Mouse (Mus musculus) megakaryocyte, embryonic 14.5 days (primary cell): ENCODE measurements around the gene Ly6g6c.

ENCODE experiments used
- FLI1 ChIP-seq: IDR thresholded peaks from 2 replicates; pipeline ENCODE4 v1.6.1; 2012; ENCODE audit warnings: low read length, inconsistent platforms, mixed read lengths
- GATA1 ChIP-seq: IDR thresholded peaks from 3 replicates; pipeline ENCODE4 v1.6.1; 2012; ENCODE audit warnings: mixed read lengths, low read length, inconsistent platforms, borderline replicate concordance

DNA sequence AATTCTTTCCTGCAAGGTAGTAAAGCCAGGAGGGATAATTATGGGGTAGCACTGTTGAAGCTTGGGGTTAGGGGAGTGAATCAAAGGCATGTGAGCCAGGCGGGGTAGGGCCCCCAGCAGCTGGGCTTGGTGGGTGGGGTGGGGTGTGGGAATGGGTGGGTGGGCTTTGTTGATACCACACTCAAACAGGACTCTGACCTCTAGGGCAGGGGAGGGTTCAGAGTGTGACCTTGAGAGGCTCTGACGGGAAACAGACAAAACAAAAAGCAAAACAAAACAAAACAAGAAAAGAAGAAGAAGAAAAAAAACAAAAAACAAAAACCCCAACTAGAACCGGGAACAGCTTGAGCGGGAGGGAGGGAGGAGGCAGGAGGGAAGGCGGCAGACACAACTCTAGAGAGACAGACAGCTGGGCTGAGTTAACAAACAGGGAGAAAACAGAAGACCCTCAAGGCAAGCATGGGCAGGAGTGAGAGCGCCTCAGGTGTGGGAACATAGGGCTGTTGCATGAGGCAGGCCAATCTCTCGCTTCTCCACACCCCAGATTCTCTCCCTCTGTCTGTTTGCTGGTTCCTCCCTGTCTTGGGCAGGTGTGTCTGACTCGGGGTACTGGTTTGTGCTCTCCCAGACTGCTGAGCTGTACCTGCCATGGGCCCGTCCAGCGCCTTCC is 11.5 kb downstream of the Ly6g6c start, which contains the start of gene Ly6g6e:
- no peak for TF ChIP-seq GATA1
- no peak for TF ChIP-seq FLI1
